Mouse (Mus musculus) megakaryocyte, adult 5-6 weeks (primary cell): ENCODE results near the gene Sbno2. TPM values are rescaled to one million over a fixed set of nuclear protein-coding genes. Genes with fewer than 3 reads are reported as not detected.

ENCODE experiments used
- ATAC-seq: 2 replicates; pipeline ENCODE4 v1.8.0; 2016; ENCODE audit warnings: mild to moderate bottlenecking, inconsistent platforms; ENCODE audit not compliant: poor library complexity, severe bottlenecking
- total RNA-seq, 2 experiments: library from RNA; stranded (forward) in 1 of 2; stranded (reverse) in 1 of 2; fragments of 153-499, 151-499 nt in 1 of 2; fragments of 221-1000, 200-1000 nt in 1 of 2; gene quantifications; 2 replicates each; pipeline versions ENCODE4 v1.2.3 to v1.2.4; 2015 to 2017

Gene Sbno2
- total RNA-seq, 2 experiments from 2014 or later, result 32.4 to 41.9 TPM

- ATAC-seq, result no peak
Measured at GRCm38 (mm10) chr10:80020603-80021319, 84.6 kb downstream of the Sbno2 start.

- no peak for ATAC-seq
Measured at GRCm38 (mm10) chr10:80020191-80020590, 85.2 kb downstream of the Sbno2 start.

- no peak for ATAC-seq
Measured at GRCm38 (mm10) chr10:80019471-80020131, 85.8 kb downstream of the Sbno2 start.

GRCm38 (mm10) chr10:80018739-80019297 is 86.6 kb downstream of the Sbno2 start:
- peak; percentile 23 for ATAC-seq

GRCm38 (mm10) chr10:80017771-80018170 is 87.6 kb downstream of the Sbno2 start:
- no peak for ATAC-seq

GRCm38 (mm10) chr10:80017361-80017760 is 88.0 kb downstream of the Sbno2 start:
- peak; percentile 66 for ATAC-seq

GRCm38 (mm10) chr10:80016931-80017330 is 88.4 kb downstream of the Sbno2 start:
- ATAC-seq, result peak; percentile 39

- ATAC-seq, result peak; percentile 76
Measured at GRCm38 (mm10) chr10:80016511-80016910, 88.9 kb downstream of the Sbno2 start, which contains the start of gene Arhgap45. Arhgap45 (plus strand) TSS chr10:80016653.

- no peak for ATAC-seq
Measured at GRCm38 (mm10) chr10:80015583-80015982, 89.8 kb downstream of the Sbno2 start.

- ATAC-seq, result no peak
Measured at GRCm38 (mm10) chr10:80014484-80015290, 90.7 kb downstream of the Sbno2 start.

GRCm38 (mm10) chr10:80013609-80014008 is 91.8 kb downstream of the Sbno2 start:
- no peak for ATAC-seq

GRCm38 (mm10) chr10:80011740-80012139 is 93.6 kb downstream of the Sbno2 start:
- no peak for ATAC-seq

Other genes with a start within 250 kb of the Sbno2 start
Only the 30 nearest of the 34 such genes appear.
- 348 and 366 TPM in 2 replicates for gene Elane, start 219.3 kb downstream of the Sbno2 start, total RNA-seq (2015)
- gene Elane, start 219.3 kb downstream of the Sbno2 start, total RNA-seq (2017), result 161 and 164 TPM in 2 replicates
- not detected in 2 replicates for gene Cfd, start 214.7 kb downstream of the Sbno2 start, total RNA-seq (2015)
- not detected in 2 replicates for gene Cfd, start 214.7 kb downstream of the Sbno2 start, total RNA-seq (2017)
- gene Med16, start 196.6 kb downstream of the Sbno2 start, total RNA-seq (2015), result 12.0 and 13.6 TPM in 2 replicates
- gene Med16, start 196.6 kb downstream of the Sbno2 start, total RNA-seq (2017), result 17.5 and 18.0 TPM in 2 replicates
- gene Gm26602, start 194.7 kb downstream of the Sbno2 start, total RNA-seq (2015), result not detected in 2 replicates
- gene Gm26602, start 194.7 kb downstream of the Sbno2 start, total RNA-seq (2017), result not detected in 2 replicates
- 0.18 and 0.29 TPM in 2 replicates for gene Kiss1r, start 188.6 kb downstream of the Sbno2 start, total RNA-seq (2015)
- gene Kiss1r, start 188.6 kb downstream of the Sbno2 start, total RNA-seq (2017), result 0.26 and 0.77 TPM in 2 replicates
- 118 and 121 TPM in 2 replicates for gene R3hdm4, start 184.4 kb downstream of the Sbno2 start, total RNA-seq (2015)
- 92.1 and 134 TPM in 2 replicates for gene R3hdm4, start 184.4 kb downstream of the Sbno2 start, total RNA-seq (2017)
- gene Arid3a, start 178.5 kb downstream of the Sbno2 start, total RNA-seq (2015), result 36.7 and 38.7 TPM in 2 replicates
- 59.2 and 67.8 TPM in 2 replicates for gene Arid3a, start 178.5 kb downstream of the Sbno2 start, total RNA-seq (2017)
- 10.6 and 15.7 TPM in 2 replicates for gene Wdr18, start 145.4 kb downstream of the Sbno2 start, total RNA-seq (2015)
- 7.8 TPM in 2 replicates for gene Wdr18, start 145.4 kb downstream of the Sbno2 start, total RNA-seq (2017)
- gene Grin3b, start 134.9 kb downstream of the Sbno2 start, total RNA-seq (2015), result not detected in 2 replicates
- gene Grin3b, start 134.9 kb downstream of the Sbno2 start, total RNA-seq (2017), result 0.18 TPM in 1 of 2 replicates, not detected in the other
- 51.6 and 52.2 TPM in 2 replicates for gene Tmem259, start 121.2 kb downstream of the Sbno2 start, total RNA-seq (2015)
- 52.1 and 53.2 TPM in 2 replicates for gene Tmem259, start 121.2 kb downstream of the Sbno2 start, total RNA-seq (2017)
- gene Cnn2, start 117.0 kb downstream of the Sbno2 start, total RNA-seq (2015), result 174 and 175 TPM in 2 replicates
- 286 and 299 TPM in 2 replicates for gene Cnn2, start 117.0 kb downstream of the Sbno2 start, total RNA-seq (2017)
- gene Abca7, start 109.1 kb downstream of the Sbno2 start, total RNA-seq (2015), result 32.6 and 34.7 TPM in 2 replicates
- 33.6 and 37.4 TPM in 2 replicates for gene Abca7, start 109.1 kb downstream of the Sbno2 start, total RNA-seq (2017)
- gene Arhgap45, start 88.9 kb downstream of the Sbno2 start, total RNA-seq (2015), result 135 and 140 TPM in 2 replicates
- gene Arhgap45, start 88.9 kb downstream of the Sbno2 start, total RNA-seq (2017), result 235 and 237 TPM in 2 replicates
- gene Polr2e, start 65.8 kb downstream of the Sbno2 start, total RNA-seq (2015), result 70.2 and 70.7 TPM in 2 replicates
- gene Polr2e, start 65.8 kb downstream of the Sbno2 start, total RNA-seq (2017), result 58.4 and 69.2 TPM in 2 replicates
- gene Gpx4, start 58.4 kb downstream of the Sbno2 start, total RNA-seq (2015), result 259 and 303 TPM in 2 replicates
- gene Gpx4, start 58.4 kb downstream of the Sbno2 start, total RNA-seq (2017), result 375 and 378 TPM in 2 replicates
- gene Stk11, start 10.2 kb upstream of the Sbno2 start, total RNA-seq (2015), result 58.0 and 60.7 TPM in 2 replicates
- 142 and 146 TPM in 2 replicates for gene Stk11, start 10.2 kb upstream of the Sbno2 start, total RNA-seq (2017)
- gene Atp5d, start 33.1 kb upstream of the Sbno2 start, total RNA-seq (2015), result 161 and 162 TPM in 2 replicates
- 31.0 and 34.7 TPM in 2 replicates for gene Atp5d, start 33.1 kb upstream of the Sbno2 start, total RNA-seq (2017)
- 1.6 and 2.2 TPM in 2 replicates for gene Cbarp, start 35.3 kb upstream of the Sbno2 start, total RNA-seq (2015)
- 1.4 TPM in 1 of 2 replicates, not detected in the other for gene Cbarp, start 35.3 kb upstream of the Sbno2 start, total RNA-seq (2017)
- 29.5 and 29.6 TPM in 2 replicates for gene Midn, start 42.7 kb upstream of the Sbno2 start, total RNA-seq (2015)
- 22.4 and 36.1 TPM in 2 replicates for gene Midn, start 42.7 kb upstream of the Sbno2 start, total RNA-seq (2017)
- gene Cirbp, start 60.4 kb upstream of the Sbno2 start, total RNA-seq (2015), result 11.7 and 13.8 TPM in 2 replicates
- 29.3 and 32.1 TPM in 2 replicates for gene Cirbp, start 60.4 kb upstream of the Sbno2 start, total RNA-seq (2017)
- 19.3 and 21.0 TPM in 2 replicates for gene 1600002K03Rik, start 67.4 kb upstream of the Sbno2 start, total RNA-seq (2015)
- gene 1600002K03Rik, start 67.4 kb upstream of the Sbno2 start, total RNA-seq (2017), result 18.8 and 20.9 TPM in 2 replicates
- 0.49 TPM in 1 of 2 replicates, not detected in the other for gene Efna2, start 73.9 kb upstream of the Sbno2 start, total RNA-seq (2015)
- gene Efna2, start 73.9 kb upstream of the Sbno2 start, total RNA-seq (2017), result 0.12 TPM in 1 of 2 replicates, not detected in the other
- gene Mum1, start 120.9 kb upstream of the Sbno2 start, total RNA-seq (2015), result 34.0 and 46.2 TPM in 2 replicates
- 40.3 and 45.5 TPM in 2 replicates for gene Mum1, start 120.9 kb upstream of the Sbno2 start, total RNA-seq (2017)
- gene Ndufs7, start 143.6 kb upstream of the Sbno2 start, total RNA-seq (2015), result 113 and 114 TPM in 2 replicates
- 84.8 and 86.1 TPM in 2 replicates for gene Ndufs7, start 143.6 kb upstream of the Sbno2 start, total RNA-seq (2017)
- 6.3 and 6.7 TPM in 2 replicates for gene Gamt, start 155.4 kb upstream of the Sbno2 start, total RNA-seq (2015)
- 4.4 and 10.2 TPM in 2 replicates for gene Gamt, start 155.4 kb upstream of the Sbno2 start, total RNA-seq (2017)
- 39.0 and 41.4 TPM in 2 replicates for gene Dazap1, start 155.9 kb upstream of the Sbno2 start, total RNA-seq (2015)
- 187 and 200 TPM in 2 replicates for gene Dazap1, start 155.9 kb upstream of the Sbno2 start, total RNA-seq (2017)
- gene Rps15, start 186.9 kb upstream of the Sbno2 start, total RNA-seq (2015), result 1,580 and 1,599 TPM in 2 replicates
- gene Rps15, start 186.9 kb upstream of the Sbno2 start, total RNA-seq (2017), result 1,732 and 1,915 TPM in 2 replicates
- not detected in 2 replicates for gene Apc2, start 190.4 kb upstream of the Sbno2 start, total RNA-seq (2015)
- not detected in 2 replicates for gene Apc2, start 190.4 kb upstream of the Sbno2 start, total RNA-seq (2017)
- 25.6 and 27.4 TPM in 2 replicates for gene 2310011J03Rik, start 215.0 kb upstream of the Sbno2 start, total RNA-seq (2015)
- 13.8 and 17.8 TPM in 2 replicates for gene 2310011J03Rik, start 215.0 kb upstream of the Sbno2 start, total RNA-seq (2017)
- gene Pcsk4, start 223.9 kb upstream of the Sbno2 start, total RNA-seq (2015), result 0.32 and 0.83 TPM in 2 replicates
- not detected in 2 replicates for gene Pcsk4, start 223.9 kb upstream of the Sbno2 start, total RNA-seq (2017)